Mouse (Mus musculus) forebrain, postnatal 0 days (tissue): ENCODE data around the gene Pcdh15. TPM values are rescaled to one million over a fixed set of nuclear protein-coding genes. Genes with fewer than 3 reads are reported as not detected.

Source experiments
- ATAC-seq: fragments of 200-750 bp; cut with Nextera tagmentation; 2 replicates; pipeline ENCODE4 v1.8.0; 2017; ENCODE audit warnings: mild to moderate bottlenecking, moderate library complexity
- DNase-seq: peaks from one replicate; pipeline ENCODE4 v3.0.0-alpha.2; 2015
- H3K27ac ChIP-seq: fragments of 300-500 bp; sonication (generic); 2 replicates; pipeline ENCODE4 v1.5.1; 2014; ENCODE audit warnings: low read depth, mild to moderate bottlenecking, antibody characterized with exemption, low read length, moderate library complexity, mixed read lengths
- H3K27me3 ChIP-seq: fragments of 300-500 bp; sonication (generic); 2 replicates; pipeline ENCODE4 v1.6.1; 2014; ENCODE audit warnings: mild to moderate bottlenecking, low read length, mixed read lengths; ENCODE audit not compliant: insufficient read depth
- H3K36me3 ChIP-seq: fragments of 300-500 bp; sonication (generic); 2 replicates; pipeline ENCODE4 v1.6.1; 2014; ENCODE audit warnings: mild to moderate bottlenecking, moderate library complexity; ENCODE audit not compliant: insufficient read depth
- H3K4me1 ChIP-seq: fragments of 300-500 bp; sonication (generic); 2 replicates; pipeline ENCODE4 v1.6.1; 2014; ENCODE audit warnings: antibody characterized with exemption; ENCODE audit not compliant: insufficient read depth
- H3K4me2 ChIP-seq: fragments of 300-500 bp; sonication (generic); 2 replicates; pipeline ENCODE4 v1.6.1; 2014; ENCODE audit warnings: low read depth, mild to moderate bottlenecking, moderate library complexity
- H3K4me3 ChIP-seq: fragments of 300-500 bp; sonication (generic); 2 replicates; pipeline ENCODE4 v1.5.1; 2014; ENCODE audit warnings: low read depth, low read length, mixed read lengths
- H3K9ac ChIP-seq: fragments of 300-500 bp; sonication (generic); 2 replicates; pipeline ENCODE4 v1.6.1; 2014; ENCODE audit warnings: mild to moderate bottlenecking
- H3K9me3 ChIP-seq: fragments of 300-500 bp; sonication (generic); 2 replicates; pipeline ENCODE4 v1.6.1; 2016; ENCODE audit warnings: low read length
- CTCF ChIP-seq: sonication (generic); IDR thresholded peaks from 2 replicates; pipeline ENCODE4 v1.5.1; 2016; ENCODE audit warnings: antibody characterized with exemption, control low read depth, low read depth
- WGBS: fragments of 180-500 bp; shearing (Covaris S2); extraction: QIAGEN DNeasy Blood & Tissue Kit; methylation state at CpG from one replicate; pipeline ENCODE4 v1.1.7; 2014; 5-methylcytosine and 5-hydroxymethylcytosine counted together
- polyA plus RNA-seq: library from polyadenylated mRNA; unstranded; fragments of >200 nt; fragmentation: Nextera tagmentation; extraction: Ambion mirVana; gene quantifications from 2 replicates; pipeline ENCODE4 v1.2.1, GENCODE M21; 2015
- total RNA-seq: library from RNA; depleted of rRNA; stranded (reverse); fragments of >200 nt; gene quantifications from 2 replicates; pipeline ENCODE4 v1.2.3, GENCODE M21; 2014

Gene Pcdh15
- total and polyA plus RNA-seq, 2 experiments from 2014 or later: 4.0 to 27.1 TPM

GRCm38 (mm10) chr10:74591799-74592198 is 1492.7 kb downstream of the Pcdh15 start:
- H3K27ac ChIP-seq: no peak overlapping the region
- no peak overlapping the region for H3K4me3 ChIP-seq
- WGBS: 74% methylated on average over 3 of the region's 3 CpGs
- ATAC-seq (no peak), DNase-seq (no peak)
- H3K36me3 ChIP-seq: no peaks in the 10 kb centered on the region
- H3K4me2 ChIP-seq: no peak overlapping the region
- H3K9ac ChIP-seq: no peak overlapping the region
- no peaks in the 10 kb centered on the region for H3K27me3 ChIP-seq
- no peaks in the 10 kb centered on the region for H3K4me1 ChIP-seq
- no peak for TF ChIP-seq CTCF
- H3K9me3 ChIP-seq: no peaks in the 10 kb centered on the region

- Histone ChIP-seq H3K27me3 (no peaks in the 10 kb centered on the region), H3K4me3 (no peak overlapping the region), H3K4me1 (no peaks in the 10 kb centered on the region), H3K36me3 (no peaks in the 10 kb centered on the region), H3K4me2 (no peak overlapping the region), H3K9ac (no peak overlapping the region), H3K9me3 (no peaks in the 10 kb centered on the region), H3K27ac (no peak overlapping the region)
- no peak for TF ChIP-seq CTCF
- WGBS: 62% methylated on average over 2 of the region's 2 CpGs
- peak; percentile 13 for DNase-seq
- peak; percentile 61; the same call in 1 of the 2 replicates for ATAC-seq
Measured at GRCm38 (mm10) chr10:74607683-74608082, 1508.5 kb downstream of the Pcdh15 start.

- H3K4me1 ChIP-seq: no peaks in the 10 kb centered on the region
- 45% methylated on average over 2 of the region's 2 CpGs for WGBS
Measured at GRCm38 (mm10) chr10:74621837-74622236, 1522.7 kb downstream of the Pcdh15 start.

GRCm38 (mm10) chr10:74625715-74626114 is 1526.6 kb downstream of the Pcdh15 start:
- no peak for DNase-seq
- H3K27me3 ChIP-seq: no peaks in the 10 kb centered on the region

More at GRCm38 (mm10) chr10:74621837-74622236, 1522.7 kb downstream of the Pcdh15 start:
- H3K9ac ChIP-seq: no peak overlapping the region
- H3K4me2 ChIP-seq: no peak overlapping the region
- no peak overlapping the region for H3K27ac ChIP-seq
- H3K4me3 ChIP-seq: no peak overlapping the region
- H3K36me3 ChIP-seq: no peaks in the 10 kb centered on the region
- H3K27me3 ChIP-seq: no peaks in the 10 kb centered on the region
- DNase-seq: peak; percentile 62
- TF ChIP-seq CTCF: peak; percentile 63
- ATAC-seq: no peak
- H3K9me3 ChIP-seq: no peaks in the 10 kb centered on the region

GRCm38 (mm10) chr10:74626596-74626995 is 1527.5 kb downstream of the Pcdh15 start:
- Histone ChIP-seq H3K9me3 (no peaks in the 10 kb centered on the region), H3K4me1 (no peaks in the 10 kb centered on the region), H3K4me2 (no peak overlapping the region), H3K27me3 (no peaks in the 10 kb centered on the region), H3K27ac (no peak overlapping the region), H3K9ac (no peak overlapping the region), H3K4me3 (no peak overlapping the region), H3K36me3 (no peaks in the 10 kb centered on the region)
- TF ChIP-seq CTCF: no peak
- WGBS: 67% methylated on average over 10 of the region's 10 CpGs
- no peak for ATAC-seq
- no peak for DNase-seq

More at GRCm38 (mm10) chr10:74625715-74626114, 1526.6 kb downstream of the Pcdh15 start:
- H3K9ac ChIP-seq: no peak overlapping the region
- no peak for TF ChIP-seq CTCF
- 67% methylated on average over 4 of the region's 4 CpGs for WGBS
- H3K9me3 ChIP-seq: no peaks in the 10 kb centered on the region
- no peak overlapping the region for H3K4me3 ChIP-seq
- no peak overlapping the region for H3K4me2 ChIP-seq
- no peaks in the 10 kb centered on the region for H3K36me3 ChIP-seq
- no peak overlapping the region for H3K27ac ChIP-seq
- H3K4me1 ChIP-seq: no peaks in the 10 kb centered on the region
- ATAC-seq: no peak

GRCm38 (mm10) chr10:74631314-74631713 is 1532.2 kb downstream of the Pcdh15 start:
- TF ChIP-seq CTCF: no peak
- Histone ChIP-seq H3K27ac (no peak overlapping the region), H3K4me1 (no peaks in the 10 kb centered on the region), H3K4me2 (no peak overlapping the region), H3K9ac (no peak overlapping the region), H3K36me3 (no peaks in the 10 kb centered on the region), H3K4me3 (no peak overlapping the region), H3K9me3 (no peaks in the 10 kb centered on the region), H3K27me3 (no peaks in the 10 kb centered on the region)
- ATAC-seq (no peak), DNase-seq (no peak)
- WGBS: 89% methylated on average over 9 of the region's 9 CpGs

- ATAC-seq (no peak), DNase-seq (no peak)
- WGBS: 32% methylated on average over 4 of the region's 4 CpGs
- H3K4me2 ChIP-seq: no peak overlapping the region
- no peak for TF ChIP-seq CTCF
- H3K36me3 ChIP-seq: no peaks in the 10 kb centered on the region
- no peaks in the 10 kb centered on the region for H3K4me1 ChIP-seq
- H3K9me3 ChIP-seq: no peaks in the 10 kb centered on the region
- no peak overlapping the region for H3K9ac ChIP-seq
- no peak overlapping the region for H3K4me3 ChIP-seq
- no peak overlapping the region for H3K27ac ChIP-seq
- H3K27me3 ChIP-seq: no peaks in the 10 kb centered on the region
Measured at GRCm38 (mm10) chr10:74637040-74637439, 1537.9 kb downstream of the Pcdh15 start.
